Mouse (Mus musculus): ENCODE results near the gene Gm21988. TPM values are rescaled to one million over a fixed set of nuclear protein-coding genes. Genes with fewer than 3 reads are reported as not detected.

The Gm21988 gene
- polyA plus RNA-seq, 1 experiment from 2014 or later: 9.0 TPM

- peaks cover 15% of the 10 kb centered on the region for H3K4me1 ChIP-seq (replicated peaks)
- WGBS: 41% methylated on average over 3 of the region's 3 CpGs
- H3K9ac ChIP-seq: no peak overlapping the region
- no peaks in the 10 kb centered on the region for H3K36me3 ChIP-seq
- ATAC-seq (ENCODE audit: insufficient number of reproducible peaks, low FRiP score): no peak
- no peak overlapping the region for H3K4me3 ChIP-seq
- H3K27me3 ChIP-seq (replicated peaks): no peaks in the 10 kb centered on the region
- no peak overlapping the region for H3K27ac ChIP-seq (ENCODE audit: poor library complexity, severe bottlenecking)
- no peak overlapping the region for H3K4me2 ChIP-seq
- H3K9me3 ChIP-seq (replicated peaks): peaks cover 2% of the 10 kb centered on the region; the same call in 1 of the 2 replicates
Observed at GRCm38 (mm10) chr11:70265252-70265651, 25.6 kb upstream of the Gm21988 start.

- H3K9me3 ChIP-seq (replicated peaks): peaks cover 2% of the 10 kb centered on the region; the same call in 1 of the 2 replicates
- no peak overlapping the region for H3K27ac ChIP-seq (ENCODE audit: poor library complexity, severe bottlenecking)
- peaks cover 10% of the 10 kb centered on the region; the same call in 1 of the 2 replicates for H3K4me1 ChIP-seq (replicated peaks)
- no peak overlapping the region for H3K4me3 ChIP-seq
- H3K27me3 ChIP-seq (replicated peaks): peaks cover 31% of the 10 kb centered on the region
- WGBS: 85% methylated on average over 4 of the region's 4 CpGs
- no peak overlapping the region for H3K4me2 ChIP-seq
- H3K36me3 ChIP-seq: no peaks in the 10 kb centered on the region
- no peak for ATAC-seq (ENCODE audit: insufficient number of reproducible peaks, low FRiP score)
- no peak overlapping the region for H3K9ac ChIP-seq
Observed at GRCm38 (mm10) chr11:70259035-70259434, 19.4 kb upstream of the Gm21988 start.

DNA sequence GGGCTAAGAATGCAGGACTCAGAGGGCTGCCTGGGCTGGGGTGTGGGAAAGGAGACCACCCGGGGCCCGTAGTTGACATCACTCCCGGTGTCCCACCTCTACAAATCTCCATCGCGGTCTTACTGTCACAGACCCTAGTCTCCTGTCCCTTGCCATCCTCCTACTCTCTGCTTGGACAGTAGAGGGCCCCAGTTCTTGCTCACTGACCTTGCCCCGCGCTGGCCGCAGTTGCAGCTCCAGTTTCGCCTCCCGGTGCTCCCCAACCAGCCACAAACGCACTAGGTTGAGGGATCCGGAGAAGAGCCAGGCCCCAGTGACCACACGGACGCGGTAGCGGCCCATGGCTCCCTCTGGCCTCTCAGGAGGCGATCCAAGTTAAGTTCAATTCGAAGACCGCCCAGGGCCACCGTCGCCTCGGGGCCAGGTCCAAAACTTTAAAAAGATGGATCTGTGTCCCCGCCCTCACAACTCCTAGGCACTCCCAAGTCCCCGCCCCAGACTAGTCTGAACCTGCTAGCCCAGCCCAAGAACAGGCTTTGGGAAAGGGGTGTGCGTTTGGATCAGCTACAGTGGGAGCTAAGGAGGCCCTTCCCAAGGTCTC is 15.4 kb upstream of the Gm21988 start, which contains the start of gene Alox12:
Gene Alox12, minus strand, starts transcription at position 423 of the 601 bp plus-strand sequence.
- Histone ChIP-seq H3K4me2 (peak within 1 kb of the TSS; percentile 72), H3K4me1 (replicated peaks) (peaks cover 10% of the 10 kb centered on the region; the same call in 1 of the 2 replicates), H3K9me3 (replicated peaks) (no peaks in the 10 kb centered on the region), H3K36me3 (no peaks in the 10 kb centered on the region), H3K27me3 (replicated peaks) (peaks cover 71% of the 10 kb centered on the region), H3K4me3 (peak within 1 kb of the TSS; percentile 39), H3K27ac (ENCODE audit: poor library complexity, severe bottlenecking) (no peak within 1 kb of the TSS), H3K9ac (peak within 1 kb of the TSS; percentile 42)
- under 1% methylated on average over 25 of the region's 25 CpGs for WGBS
- ATAC-seq (ENCODE audit: insufficient number of reproducible peaks, low FRiP score): peak; percentile 43; the same call in 1 of the 2 replicates

DNA sequence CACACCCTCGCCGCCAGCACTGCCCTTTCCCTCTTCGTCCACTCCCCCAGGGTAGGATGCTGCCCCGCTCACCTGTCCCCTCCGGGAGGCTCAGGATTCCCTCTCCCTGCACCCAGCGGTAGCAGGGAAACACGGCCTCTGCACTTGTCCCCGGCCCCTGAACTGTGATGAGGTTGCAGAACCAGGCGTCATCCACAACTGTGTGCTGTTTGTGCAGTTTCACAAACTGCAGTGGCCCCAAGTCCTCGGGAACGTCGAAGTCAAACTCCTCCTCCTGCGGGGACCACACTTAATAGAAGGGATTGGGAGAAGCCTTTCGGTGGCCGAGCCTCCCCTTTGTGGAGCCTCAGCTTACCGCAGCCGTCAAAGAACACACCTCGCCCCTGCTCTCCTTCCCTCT is 14.7 kb upstream of the Gm21988 start:
- H3K36me3 ChIP-seq: no peaks in the 10 kb centered on the region
- peak overlapping the region; percentile 72 for H3K4me2 ChIP-seq
- no peak for ATAC-seq (ENCODE audit: insufficient number of reproducible peaks, low FRiP score)
- peaks cover 72% of the 10 kb centered on the region for H3K27me3 ChIP-seq (replicated peaks)
- peaks cover 10% of the 10 kb centered on the region; the same call in 1 of the 2 replicates for H3K4me1 ChIP-seq (replicated peaks)
- no peaks in the 10 kb centered on the region for H3K9me3 ChIP-seq (replicated peaks)
- H3K27ac ChIP-seq (ENCODE audit: poor library complexity, severe bottlenecking): no peak overlapping the region
- H3K4me3 ChIP-seq: peak overlapping the region; percentile 39
- H3K9ac ChIP-seq: peak overlapping the region; percentile 42
- 5% methylated on average over 18 of the region's 18 CpGs for WGBS

- Histone ChIP-seq H3K4me3 (no peak overlapping the region), H3K27ac (ENCODE audit: poor library complexity, severe bottlenecking) (no peak overlapping the region), H3K4me1 (replicated peaks) (peaks cover 10% of the 10 kb centered on the region; the same call in 1 of the 2 replicates), H3K9ac (no peak overlapping the region), H3K9me3 (replicated peaks) (no peaks in the 10 kb centered on the region), H3K4me2 (no peak overlapping the region), H3K36me3 (no peaks in the 10 kb centered on the region), H3K27me3 (replicated peaks) (peaks cover 71% of the 10 kb centered on the region)
- 61% methylated on average over 8 of the region's 8 CpGs for WGBS
- no peak for ATAC-seq (ENCODE audit: insufficient number of reproducible peaks, low FRiP score)
Observed at GRCm38 (mm10) chr11:70251853-70252252, 12.2 kb upstream of the Gm21988 start.

DNA sequence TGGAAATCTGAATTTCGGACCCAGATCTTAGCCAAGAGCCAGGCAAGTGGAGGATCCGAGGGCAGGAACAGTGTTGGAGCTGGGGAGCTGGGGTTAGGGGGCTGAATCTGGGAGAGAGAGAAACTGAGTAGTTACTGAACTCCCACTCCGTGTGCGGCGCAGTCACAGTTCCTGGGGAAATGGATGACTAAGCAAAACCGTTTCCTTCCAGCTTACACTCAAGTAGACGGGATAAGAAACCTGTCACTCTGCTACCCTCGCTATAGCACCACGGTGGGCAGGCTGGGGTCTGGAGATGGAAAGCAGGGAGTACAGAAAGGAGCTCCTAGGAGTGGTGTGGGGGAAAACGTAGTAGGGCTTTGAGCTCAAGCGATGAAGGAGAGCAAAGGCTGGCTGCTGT is 10.5 kb upstream of the Gm21988 start:
- WGBS: 52% methylated on average over 11 of the region's 11 CpGs
- Histone ChIP-seq H3K4me2 (no peak overlapping the region), H3K9ac (no peak overlapping the region), H3K4me1 (replicated peaks) (peaks cover 6% of the 10 kb centered on the region; the same call in 1 of the 2 replicates), H3K27me3 (replicated peaks) (peaks cover 68% of the 10 kb centered on the region), H3K36me3 (no peaks in the 10 kb centered on the region), H3K27ac (ENCODE audit: poor library complexity, severe bottlenecking) (no peak overlapping the region), H3K9me3 (replicated peaks) (no peaks in the 10 kb centered on the region), H3K4me3 (no peak overlapping the region)
- ATAC-seq (ENCODE audit: insufficient number of reproducible peaks, low FRiP score): no peak

DNA sequence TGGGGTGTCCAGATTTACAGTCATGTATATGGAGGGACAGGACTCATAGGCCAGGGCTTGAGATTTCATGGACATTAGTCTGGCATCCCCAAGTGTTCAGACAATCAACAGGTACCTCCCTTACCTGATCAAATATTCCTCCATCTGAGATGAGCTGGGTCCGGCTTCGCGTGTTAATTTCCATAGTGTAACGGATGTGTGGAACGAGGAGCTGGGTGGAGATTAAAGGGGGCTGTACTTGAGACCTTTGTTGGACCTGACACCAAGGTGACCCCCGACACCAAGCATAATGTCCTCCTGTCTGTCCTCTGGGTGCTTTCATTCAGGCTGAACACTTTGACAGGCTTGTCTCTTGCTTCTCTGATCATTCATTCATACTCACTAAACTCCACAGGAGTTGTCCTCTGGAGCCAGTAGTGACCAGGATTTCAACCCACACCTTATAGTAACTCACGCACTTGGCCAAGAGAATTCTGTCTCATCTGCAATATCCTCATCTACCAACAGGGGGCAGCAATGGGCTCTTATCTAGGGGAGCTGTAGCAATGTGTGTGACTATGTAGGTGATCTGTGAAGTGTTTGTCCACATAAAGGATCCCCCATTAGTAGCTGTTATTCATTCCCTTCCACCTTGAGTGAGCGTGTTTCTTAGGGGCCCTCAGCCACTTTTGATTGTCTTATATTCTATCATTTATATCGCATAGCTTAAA is 7.7 kb upstream of the Gm21988 start:
- no peak overlapping the region for H3K27ac ChIP-seq (ENCODE audit: poor library complexity, severe bottlenecking)
- no peak overlapping the region for H3K9ac ChIP-seq
- H3K4me2 ChIP-seq: no peak overlapping the region
- H3K9me3 ChIP-seq (replicated peaks): no peaks in the 10 kb centered on the region
- no peaks in the 10 kb centered on the region for H3K36me3 ChIP-seq
- WGBS: 42% methylated on average over 9 of the region's 9 CpGs
- H3K27me3 ChIP-seq (replicated peaks): peaks cover 50% of the 10 kb centered on the region
- H3K4me3 ChIP-seq: no peak overlapping the region
- no peaks in the 10 kb centered on the region for H3K4me1 ChIP-seq (replicated peaks)
- ATAC-seq (ENCODE audit: insufficient number of reproducible peaks, low FRiP score): no peak

DNA sequence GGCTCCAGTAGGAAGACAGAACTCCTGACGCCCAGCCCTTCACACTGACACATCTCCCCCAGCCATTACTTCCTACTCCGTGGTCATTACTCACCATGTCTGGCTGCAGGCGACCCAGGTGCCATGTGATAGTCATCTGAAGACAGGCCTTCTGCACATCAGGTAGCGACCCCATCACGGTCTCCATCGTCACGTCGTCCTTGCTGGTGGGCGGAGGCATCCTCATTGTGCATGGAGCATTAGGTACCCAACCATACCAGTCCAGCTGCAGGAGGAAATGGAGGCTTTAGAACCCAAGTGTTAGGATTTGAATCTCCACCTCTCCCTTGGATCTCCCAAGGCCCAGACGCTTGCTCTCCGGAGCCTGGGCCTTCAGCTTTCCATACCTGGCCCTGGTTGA is 3.0 kb upstream of the Gm21988 start:
- Histone ChIP-seq H3K4me3 (no peak overlapping the region), H3K27ac (ENCODE audit: poor library complexity, severe bottlenecking) (no peak overlapping the region), H3K9me3 (replicated peaks) (no peaks in the 10 kb centered on the region), H3K4me2 (no peak overlapping the region), H3K9ac (peak overlapping the region; percentile 12; the same call in 1 of the 2 replicates), H3K27me3 (replicated peaks) (peaks cover 17% of the 10 kb centered on the region), H3K4me1 (replicated peaks) (peaks cover 16% of the 10 kb centered on the region), H3K36me3 (no peaks in the 10 kb centered on the region)
- no peak for ATAC-seq (ENCODE audit: insufficient number of reproducible peaks, low FRiP score)
- WGBS: 65% methylated on average over 11 of the region's 11 CpGs

GRCm38 (mm10) chr11:70238591-70239440 is 814 bp downstream of the Gm21988 start:
- no peak for ATAC-seq (ENCODE audit: insufficient number of reproducible peaks, low FRiP score)
- Histone ChIP-seq H3K4me1 (replicated peaks) (peaks cover 33% of the 10 kb centered on the region), H3K36me3 (peaks cover 18% of the 10 kb centered on the region), H3K9ac (peak overlapping the region; percentile 95), H3K4me2 (peak overlapping the region; percentile 94), H3K9me3 (replicated peaks) (no peaks in the 10 kb centered on the region), H3K27me3 (replicated peaks) (no peaks in the 10 kb centered on the region; the same call in none of the 2 replicates), H3K27ac (ENCODE audit: poor library complexity, severe bottlenecking) (peak overlapping the region; percentile 91), H3K4me3 (peak overlapping the region; percentile 95)
- WGBS: 8% methylated on average over 23 of the region's 23 CpGs

DNA sequence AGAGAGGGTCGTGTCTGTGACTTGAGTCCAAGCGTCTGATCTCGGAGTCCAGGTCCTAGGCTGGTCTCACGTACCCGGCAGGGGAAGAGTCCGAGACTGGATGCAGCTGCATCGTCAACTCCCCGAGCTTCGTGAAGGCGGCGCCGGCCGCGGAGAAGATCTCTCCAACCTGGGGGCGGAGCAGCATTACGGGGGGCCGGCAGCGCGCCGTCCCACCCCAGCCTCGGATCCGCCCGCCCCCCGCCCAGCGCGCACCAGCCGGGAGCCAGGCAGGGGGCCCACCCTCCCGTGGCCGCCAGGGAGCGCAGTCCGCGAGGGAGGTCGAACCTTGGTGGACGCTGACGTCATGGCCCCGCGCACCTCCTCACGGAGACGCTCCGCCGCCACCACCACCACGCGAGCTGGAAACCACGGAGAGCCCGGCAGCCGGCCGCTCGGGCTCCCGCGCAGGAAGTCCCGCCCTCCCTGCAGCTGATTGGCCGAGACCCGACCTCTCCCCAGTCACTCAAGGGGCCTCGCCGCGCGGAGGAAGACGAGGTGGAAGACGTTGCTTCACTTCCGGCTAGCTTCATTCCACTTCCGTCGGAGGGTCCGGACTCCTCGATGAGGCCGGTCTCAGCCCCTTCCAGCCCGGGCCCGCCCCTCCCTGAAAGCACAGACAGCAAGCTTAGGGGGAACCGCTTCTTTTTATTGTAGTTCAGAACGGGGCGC is 2.0 kb downstream of the Gm21988 start, which contains the start of gene 0610010K14Rik:
Gene 0610010K14Rik, minus strand, starts transcription at position 458 of the 711 bp plus-strand sequence.
- ATAC-seq (ENCODE audit: insufficient number of reproducible peaks, low FRiP score): peak; percentile 94
- Histone ChIP-seq H3K4me1 (replicated peaks) (peaks cover 40% of the 10 kb centered on the region), H3K9me3 (replicated peaks) (no peaks in the 10 kb centered on the region), H3K27ac (ENCODE audit: poor library complexity, severe bottlenecking) (peak within 1 kb of the TSS; percentile 91), H3K9ac (peak within 1 kb of the TSS; percentile 95), H3K4me3 (peak within 1 kb of the TSS; percentile 95), H3K27me3 (replicated peaks) (no peaks in the 10 kb centered on the region; the same call in 1 of the 2 replicates), H3K36me3 (peaks cover 18% of the 10 kb centered on the region), H3K4me2 (peak within 1 kb of the TSS; percentile 94)
- WGBS: under 1% methylated on average over 70 of the region's 70 CpGs

All from heart, embryonic 12.5 days (tissue).